Mouse (Mus musculus) bone marrow macrophage, adult 2 months (primary cell): Measurements from ENCODE around the gene Tiam1.

Source experiments
- CTCF ChIP-seq: IDR thresholded peaks from 2 replicates; pipeline ENCODE4 v1.5.1; 2012; ENCODE audit warnings: low read depth, mild to moderate bottlenecking, low read length, moderate library complexity
- POLR2A ChIP-seq: IDR thresholded peaks from 2 replicates; pipeline ENCODE4 v1.6.1; 2012; ENCODE audit warnings: mild to moderate bottlenecking, low read depth, low read length, borderline replicate concordance

DNA sequence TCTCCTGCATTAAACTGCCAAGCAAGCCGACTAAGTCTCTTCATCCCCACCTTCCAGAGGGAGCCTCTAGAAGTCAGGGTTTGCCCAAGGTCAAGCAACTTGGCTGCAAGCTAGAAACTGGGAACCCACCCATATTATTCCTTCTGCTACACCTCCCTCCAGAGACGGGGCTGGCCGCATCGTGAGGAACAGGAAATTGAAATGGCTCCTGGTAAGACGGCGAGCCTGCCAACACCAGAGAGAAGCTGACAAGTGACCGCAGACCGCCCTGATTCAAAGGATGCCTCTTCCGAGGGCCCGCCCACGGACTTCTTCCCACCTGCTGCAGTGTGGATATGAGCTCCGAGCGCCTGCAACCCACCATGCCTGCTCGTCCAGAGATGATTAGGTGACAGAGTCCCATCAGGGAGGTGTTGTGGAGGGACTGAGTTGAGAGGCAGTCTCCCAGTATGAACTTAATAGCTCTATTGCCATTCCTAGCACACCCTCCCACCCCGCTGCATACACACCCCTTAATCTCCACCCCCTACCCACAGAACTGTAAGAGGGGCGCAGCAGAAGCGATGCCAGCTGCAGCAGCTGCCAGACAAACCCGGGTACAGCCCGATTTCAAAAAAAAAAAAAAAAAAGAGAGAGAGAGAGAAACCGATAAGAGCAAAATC lies 246.6 kb downstream of the Tiam1 start:
- no peak for TF ChIP-seq CTCF
- TF ChIP-seq POLR2A = no peak
